Mouse (Mus musculus) C2C12 (cell line): Measurements from ENCODE around the gene Igfals. TPM values are rescaled to one million over a fixed set of nuclear protein-coding genes. Genes with fewer than 3 reads are reported as not detected.

Experiments used
- H3K27me3 ChIP-seq: one replicate; pipeline ENCODE4 v1.6.1; 2011; ENCODE audit not compliant: control insufficient read depth, insufficient read depth, insufficient read length
- H3K36me3 ChIP-seq: one replicate; pipeline ENCODE4 v1.6.1; 2011; ENCODE audit not compliant: control insufficient read depth, insufficient read depth
- H3K4me3 ChIP-seq: one replicate; pipeline ENCODE4 v1.5.1; 2011; ENCODE audit warnings: mild to moderate bottlenecking, control low read depth; ENCODE audit not compliant: poor library complexity, insufficient read depth, severe bottlenecking
- H3K79me2 ChIP-seq: one replicate; pipeline ENCODE4 v1.6.1; 2011; ENCODE audit not compliant: control insufficient read depth, insufficient read depth
- H3K79me3 ChIP-seq: one replicate; pipeline ENCODE4 v1.6.1; 2011; ENCODE audit warnings: low read depth, control low read depth
- H3ac ChIP-seq: one replicate; pipeline ENCODE3; 2011; ENCODE audit warnings: low read depth; ENCODE audit not compliant: control insufficient read depth, insufficient read length
- CEBPB ChIP-seq: IDR thresholded peaks from one replicate; pipeline ENCODE4 v1.6.1; 2011; ENCODE audit warnings: low read depth, mild to moderate bottlenecking, control low read depth, moderate library complexity
- CTCF ChIP-seq: IDR thresholded peaks from one replicate; pipeline ENCODE4 v1.5.1; 2011; ENCODE audit not compliant: control insufficient read depth, insufficient read depth, insufficient read length
- FOSL1 ChIP-seq: IDR thresholded peaks from one replicate; pipeline ENCODE4 v1.8.0; 2011; ENCODE audit warnings: mild to moderate bottlenecking, low read length; ENCODE audit not compliant: poor library complexity, insufficient read depth, severe bottlenecking
- MAX ChIP-seq: IDR thresholded peaks from one replicate; pipeline ENCODE4 v1.6.1; 2011; ENCODE audit warnings: mild to moderate bottlenecking, control low read depth
- MYOD1 ChIP-seq: IDR thresholded peaks from one replicate; pipeline ENCODE4 v1.6.1; 2011; ENCODE audit warnings: low read depth; ENCODE audit not compliant: control insufficient read depth, insufficient read length
- MYOG ChIP-seq: IDR thresholded peaks from one replicate; pipeline ENCODE4 v1.6.1; 2011; ENCODE audit not compliant: control insufficient read depth, insufficient read length; ENCODE audit errors: extremely low read depth
- USF1 ChIP-seq: IDR thresholded peaks from one replicate; pipeline ENCODE4 v1.6.1; 2011; ENCODE audit warnings: low read depth, mild to moderate bottlenecking, control low read depth, moderate library complexity
- polyA plus RNA-seq: library from polyadenylated mRNA; unstranded; fragments of >200 nt; fragmentation: generic; extraction: Trizol; gene quantifications from one replicate; pipeline ENCODE4 v1.2.1, GENCODE M21; 2012; ENCODE audit warnings: missing spikeins

Igfals gene
- polyA plus RNA-seq, 1 experiment: 0.06 TPM

GRCm38 (mm10) chr17:24894995-24895547, 29.3 kb downstream of the Igfals start, which contains the start of the genes Eme2 and Mrps34:
TSS of gene Eme2 (minus strand) at chr17:24895087.
TSS of gene Mrps34 (plus strand) at chr17:24895116.
- H3K79me3 ChIP-seq: peaks cover 12% of the 10 kb centered on the region
- H3K4me3 ChIP-seq: peak within 1 kb of the TSS; percentile 89
- H3K79me2 ChIP-seq: peaks cover 46% of the 10 kb centered on the region
- no peak for TF ChIP-seq USF1
- TF ChIP-seq CTCF: no peak
- peak; percentile 38 for TF ChIP-seq MAX
- H3K36me3 ChIP-seq: peaks cover 51% of the 10 kb centered on the region
- H3K27me3 ChIP-seq: no peaks in the 10 kb centered on the region
- peak within 1 kb of the TSS; percentile 94 for H3ac ChIP-seq

GRCm38 (mm10) chr17:24895571-24896240, 29.9 kb downstream of the Igfals start:
- peaks cover 51% of the 10 kb centered on the region for H3K36me3 ChIP-seq
- H3K79me3 ChIP-seq: peaks cover 12% of the 10 kb centered on the region
- peak overlapping the region; percentile 94 for H3ac ChIP-seq
- peaks cover 46% of the 10 kb centered on the region for H3K79me2 ChIP-seq
- H3K4me3 ChIP-seq: peak overlapping the region; percentile 89
- TF ChIP-seq MYOD1 (peak; percentile 2), FOSL1 (no peak)
- H3K27me3 ChIP-seq: no peaks in the 10 kb centered on the region

DNA sequence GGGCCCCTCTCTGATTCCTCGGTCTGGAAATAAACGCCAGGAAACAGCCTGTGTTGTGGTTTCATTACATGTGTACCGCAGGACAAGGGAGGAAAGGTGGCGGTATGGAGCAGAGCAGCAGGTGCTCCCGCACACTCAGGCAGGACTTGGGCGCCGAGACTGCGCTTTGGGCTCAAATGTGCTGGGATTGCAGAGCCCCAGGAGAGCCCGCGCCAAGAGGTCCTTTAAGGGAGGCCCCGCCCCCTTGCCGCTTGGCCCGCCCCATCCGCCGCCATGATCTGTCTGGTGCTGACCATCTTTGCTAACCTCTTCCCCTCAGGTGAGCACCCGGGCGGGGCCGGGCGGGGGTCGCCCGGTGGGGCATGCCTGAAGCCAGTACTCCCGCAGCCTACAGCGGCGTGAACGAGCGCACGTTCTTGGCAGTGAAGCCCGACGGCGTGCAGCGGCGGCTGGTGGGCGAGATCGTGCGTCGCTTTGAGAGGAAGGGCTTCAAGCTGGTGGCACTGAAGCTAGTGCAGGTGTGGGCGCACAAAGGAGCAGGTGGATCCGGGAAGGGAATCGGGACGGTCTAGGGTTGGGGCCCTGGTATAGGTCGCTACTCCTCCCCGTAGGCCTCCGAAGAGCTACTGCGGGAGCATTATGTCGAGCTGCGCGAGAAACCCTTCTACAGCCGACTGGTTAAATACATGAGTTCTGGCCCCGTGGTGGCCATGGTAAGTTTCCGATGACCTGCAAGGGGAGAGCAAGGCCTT, 30.6 kb downstream of the Igfals start, which contains the start of gene Nme3:
TSS of gene Nme3 (plus strand) at position 260 of the 752 bp plus-strand sequence.
- no peaks in the 10 kb centered on the region for H3K27me3 ChIP-seq
- H3K4me3 ChIP-seq: peak within 1 kb of the TSS; percentile 89
- peaks cover 12% of the 10 kb centered on the region for H3K79me3 ChIP-seq
- H3K79me2 ChIP-seq: peaks cover 46% of the 10 kb centered on the region
- peak; percentile 1 for TF ChIP-seq MYOD1
- no peak for TF ChIP-seq MAX
- peaks cover 55% of the 10 kb centered on the region for H3K36me3 ChIP-seq
- H3ac ChIP-seq: peak within 1 kb of the TSS; percentile 94

DNA sequence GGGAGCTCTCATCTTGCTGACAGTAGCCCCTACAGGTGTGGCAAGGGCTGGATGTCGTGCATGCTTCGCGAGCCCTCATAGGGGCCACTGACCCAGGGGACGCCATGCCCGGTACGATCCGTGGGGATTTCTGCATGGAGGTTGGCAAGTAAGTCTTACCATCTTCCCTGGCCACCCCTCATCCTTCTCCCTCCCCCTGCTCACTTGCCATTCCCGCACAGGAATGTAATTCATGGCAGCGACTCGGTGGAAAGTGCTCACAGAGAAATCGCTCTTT, 31.1 kb downstream of the Igfals start:
- H3K4me3 ChIP-seq: peak overlapping the region; percentile 89
- peaks cover 12% of the 10 kb centered on the region for H3K79me3 ChIP-seq
- peaks cover 46% of the 10 kb centered on the region for H3K79me2 ChIP-seq
- TF ChIP-seq USF1 (no peak), MYOD1 (no peak), MYOG (no peak)
- H3K36me3 ChIP-seq: peaks cover 58% of the 10 kb centered on the region
- no peaks in the 10 kb centered on the region for H3K27me3 ChIP-seq
- peak overlapping the region; percentile 60 for H3ac ChIP-seq

DNA sequence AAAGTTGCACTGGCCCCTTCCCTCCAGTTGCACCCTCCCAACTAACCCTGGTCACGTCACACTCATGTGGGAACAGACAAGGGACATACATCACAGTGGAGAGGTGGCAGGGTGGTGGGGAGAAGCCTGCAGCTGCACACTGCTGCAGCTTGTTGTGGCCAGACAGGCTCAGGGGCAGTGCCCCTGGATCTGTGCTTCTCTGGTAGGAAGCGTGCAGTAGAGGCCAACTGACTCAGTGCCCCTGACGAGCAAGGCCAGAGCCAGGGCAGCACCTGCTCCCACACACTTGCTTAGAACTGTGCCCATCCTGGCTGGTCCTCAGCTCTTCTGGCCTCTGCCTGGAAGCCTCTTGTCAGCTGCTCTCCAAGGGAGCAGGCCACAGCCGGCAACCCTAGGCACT, 31.8 kb downstream of the Igfals start:
- Histone ChIP-seq H3ac (no peak overlapping the region), H3K4me3 (no peak overlapping the region), H3K79me3 (peaks cover 12% of the 10 kb centered on the region), H3K79me2 (peaks cover 41% of the 10 kb centered on the region), H3K36me3 (peaks cover 59% of the 10 kb centered on the region), H3K27me3 (no peaks in the 10 kb centered on the region)
- TF ChIP-seq MAX: no peak
- TF ChIP-seq CEBPB: no peak
- no peak for TF ChIP-seq MYOD1
- no peak for TF ChIP-seq MYOG
- no peak for TF ChIP-seq CTCF
- TF ChIP-seq FOSL1: no peak
- TF ChIP-seq USF1: no peak
